Mouse (Mus musculus): Measurements from ENCODE around the gene Supt5.

Gene Supt5

DNA sequence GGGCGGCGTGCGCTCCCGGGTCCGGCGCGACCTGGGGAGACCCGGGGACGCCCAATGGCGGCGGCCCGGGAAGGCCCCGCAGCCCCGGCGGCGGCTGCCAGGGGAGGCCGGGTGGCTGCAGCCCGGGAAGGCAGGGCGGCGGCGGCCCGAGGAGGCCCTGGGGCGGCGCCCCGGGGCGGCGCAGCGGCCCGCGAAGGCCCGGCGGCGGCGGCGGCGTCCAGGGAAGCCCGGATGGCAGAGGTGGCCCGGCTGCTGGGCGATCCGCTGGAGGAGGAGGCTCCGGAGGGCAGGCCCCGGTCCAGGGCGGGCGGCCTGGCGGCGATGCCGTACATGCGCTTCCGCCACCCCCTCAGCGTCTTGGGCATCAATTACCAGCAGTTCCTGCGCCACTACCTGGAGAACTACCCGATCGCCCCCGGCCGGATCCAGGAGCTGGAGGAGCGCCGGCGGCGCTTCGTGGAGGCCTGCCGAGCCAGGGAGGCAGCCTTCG is 70.5 kb downstream of the Supt5 start:
- in situ Hi-C loops (cut with MboI; ENCODE audit: unreplicated experiment in 2 of 2), result no loop called here

- in situ Hi-C loops (cut with MboI; ENCODE audit: unreplicated experiment in 2 of 2), result no loop called here
These were observed 71.2 kb downstream of the Supt5 start, which contains the start of gene Eid2 for GRCm38 (mm10) chr7:28267129-28268041. Gene Eid2 (plus strand): TSS chr7:28267881.

GRCm38 (mm10) chr7:28265391-28265790 is 73.2 kb downstream of the Supt5 start:
- in situ Hi-C loops (cut with MboI; ENCODE audit: unreplicated experiment in 2 of 2), result no loop called here
